Mouse (Mus musculus) lung, postnatal 0 days (tissue): ENCODE results near the gene Zfp90.

ENCODE experiments used
- CTCF ChIP-seq: IDR thresholded peaks from 2 replicates; pipeline ENCODE4 v1.5.1; 2016; ENCODE audit warnings: antibody characterized with exemption, mild to moderate bottlenecking
- EP300 ChIP-seq: IDR thresholded peaks from 2 replicates; pipeline ENCODE4 v1.6.1; 2016; ENCODE audit warnings: antibody characterized with exemption, mild to moderate bottlenecking, control low read depth

- TF ChIP-seq CTCF (no peak), EP300 (no peak)
Observed at GRCm38 (mm10) chr8:106442740-106443139, 27.6 kb downstream of the Zfp90 start.
